Mouse (Mus musculus) embryonic stem cell, embryonic (primary cell): ENCODE data around the gene Pip4k2a.

Source experiments
- CTCF ChIA-PET, 4 experiments: fragments of 300-600 bp in 2 of 4; fragments of 350-600 bp in 2 of 4; sonication (Branson Sonifier 250); formaldehyde crosslinking; loops; one replicate each; lab custom pipeline; 2022; ENCODE audit warnings: inconsistent platforms in 2 of 4; lab: Charles Lee
- POLR2A ChIA-PET, 4 experiments: fragments of 300-600 bp in 2 of 4; fragments of 350-600 bp in 2 of 4; sonication (Branson Sonifier 250); formaldehyde crosslinking; loops; one replicate each; lab custom pipeline; 2022; ENCODE audit warnings: antibody characterized with exemption in 4 of 4, inconsistent platforms in 1 of 4; lab: Charles Lee

Gene Pip4k2a

DNA sequence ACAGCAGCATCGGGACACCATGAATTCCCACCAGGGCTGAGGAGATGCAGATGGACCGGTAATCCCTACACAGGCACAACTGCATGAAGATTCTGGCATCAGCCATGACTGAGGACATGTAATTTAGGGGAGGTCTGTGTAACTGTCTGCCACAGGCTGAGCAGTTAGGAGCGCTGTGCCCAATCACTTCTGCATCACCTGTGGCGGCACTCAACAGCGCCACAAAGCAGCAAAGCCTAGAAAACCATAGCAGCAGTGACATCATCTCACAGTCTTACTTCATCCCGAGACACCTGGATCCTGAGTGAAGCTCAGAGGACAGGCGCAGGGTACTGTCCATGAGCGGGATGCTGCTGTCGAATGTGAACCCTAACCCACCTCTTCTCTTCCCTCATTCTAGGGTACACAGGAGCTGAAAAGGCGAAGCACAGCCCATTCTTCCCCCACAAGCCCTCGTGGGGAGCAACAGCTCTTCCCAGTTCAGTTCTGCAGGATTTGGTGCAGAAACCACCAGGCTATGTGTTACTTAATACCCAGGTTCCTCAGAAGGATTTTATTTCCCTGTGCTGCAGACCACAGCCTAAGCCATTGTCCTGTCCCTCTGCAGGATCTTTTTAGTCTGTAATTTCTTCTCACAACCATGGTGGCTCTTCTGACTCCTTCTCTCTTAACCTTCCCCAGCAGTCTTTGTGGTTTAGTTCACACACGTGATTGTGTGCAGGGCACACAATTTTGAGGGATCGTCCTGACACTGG, 34.5 kb downstream of the Pip4k2a start:
- POLR2A ChIA-PET: interaction anchor here in 1 of 4 experiments (0.9 to 1.2 kb wide), 3 partner anchors 16 to 43 kb away, joined by 3 to 4 read pairs (median 3); no protein-coding TSS in a partner anchor
- CTCF ChIA-PET: interaction anchor here in 1 of 4 experiments (0.7 kb wide), 1 partner anchor 90 kb away, joined by 3 read pairs; no protein-coding TSS in a partner anchor

DNA sequence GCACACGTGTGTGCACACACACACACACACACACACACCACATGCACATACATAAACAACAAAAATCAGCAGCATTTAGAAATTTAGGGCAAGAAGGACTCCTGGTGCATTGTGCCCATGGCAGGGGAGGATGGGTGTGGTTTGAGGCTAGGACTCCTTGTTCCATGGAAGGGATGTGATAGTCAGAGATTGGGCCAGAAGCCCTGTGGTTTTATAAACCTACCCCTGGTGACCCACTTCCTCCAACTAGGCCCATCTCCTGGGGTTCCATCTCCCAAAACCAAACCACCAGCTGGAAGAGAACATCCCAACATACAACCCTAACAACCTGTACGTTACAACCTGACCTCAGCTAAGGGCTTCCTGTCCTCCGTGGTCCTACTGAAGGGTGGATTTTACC, 35.4 kb downstream of the Pip4k2a start:
- CTCF ChIA-PET: no interaction called here
- POLR2A ChIA-PET: interaction anchor here in 1 of 4 experiments (1.2 kb wide), 1 partner anchor 32 kb away, joined by 3 read pairs; no protein-coding TSS in a partner anchor

DNA sequence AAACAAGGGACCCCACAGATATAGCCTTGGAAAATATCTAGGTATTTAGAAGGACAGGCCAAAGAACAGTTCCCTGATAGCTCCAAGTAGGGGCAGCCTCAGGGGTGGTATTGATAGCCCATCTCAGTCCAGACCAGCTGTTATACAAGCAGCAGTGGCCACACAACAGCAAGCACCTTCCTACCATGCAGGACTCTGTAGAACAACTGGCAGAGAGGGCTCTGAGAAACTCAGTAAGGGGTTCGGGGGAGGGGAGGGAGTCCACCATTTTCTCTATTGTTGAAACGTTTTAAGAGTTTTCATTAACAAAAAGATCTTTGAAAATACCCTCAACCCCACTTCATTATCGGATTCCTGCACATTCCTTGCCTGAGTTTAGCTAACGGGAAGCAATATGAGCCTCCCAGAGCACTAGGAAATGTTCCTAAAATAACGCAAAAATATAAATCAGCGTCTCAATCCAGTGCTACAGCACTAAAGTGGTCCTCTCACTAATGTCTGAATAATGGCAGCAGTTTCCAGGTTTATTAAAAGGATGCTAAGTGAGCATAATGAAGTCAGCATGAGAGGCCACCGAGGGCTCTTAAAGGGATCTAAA, 37.5 kb downstream of the Pip4k2a start:
- CTCF ChIA-PET: no interaction called here
- POLR2A ChIA-PET: interaction anchor here in 1 of 4 experiments (0.6 kb wide), 1 partner anchor 97 kb away, joined by 4 read pairs; no protein-coding TSS in a partner anchor

DNA sequence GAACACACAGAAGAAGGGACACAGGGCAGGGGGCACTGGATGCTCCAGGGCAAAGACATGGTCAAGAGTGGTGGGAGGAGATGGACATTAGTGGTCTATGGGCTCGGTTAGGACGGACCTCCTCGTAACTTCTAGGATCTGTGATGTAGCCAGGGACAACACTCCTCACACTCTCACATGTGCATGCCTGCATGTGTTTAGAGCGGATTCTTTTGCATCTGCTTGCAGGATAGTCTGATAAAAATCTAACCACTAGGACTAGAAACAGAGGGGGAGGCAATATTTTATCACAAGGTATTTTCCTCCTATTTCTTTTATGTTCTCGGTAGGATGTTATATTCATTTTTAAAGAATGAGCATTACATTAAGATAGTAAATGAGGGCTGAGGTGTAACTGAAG, 38.4 kb downstream of the Pip4k2a start:
- CTCF ChIA-PET: no interaction called here

DNA sequence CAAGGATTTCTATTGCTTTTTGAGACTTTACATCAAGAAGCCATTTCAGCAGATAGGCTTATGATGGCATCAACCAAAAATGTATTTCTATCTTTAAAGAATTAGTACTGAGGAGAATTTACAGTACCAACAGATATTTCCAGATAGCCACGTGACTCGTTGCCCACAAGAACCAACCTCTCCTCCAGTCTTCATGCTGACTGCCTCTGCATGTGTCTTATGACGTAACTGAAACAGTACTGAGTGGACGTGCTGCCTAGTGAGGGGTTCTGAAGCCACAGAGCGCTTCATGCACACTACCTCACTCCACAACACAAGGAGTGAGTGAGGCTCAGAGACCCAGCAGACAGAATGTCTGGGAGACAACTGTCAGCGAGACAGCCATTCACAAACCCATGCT, 38.9 kb downstream of the Pip4k2a start:
- CTCF ChIA-PET: no interaction called here
- POLR2A ChIA-PET: no interaction called here

More for the DNA sequence above, 38.4 kb downstream of the Pip4k2a start:
- POLR2A ChIA-PET: no interaction called here

DNA sequence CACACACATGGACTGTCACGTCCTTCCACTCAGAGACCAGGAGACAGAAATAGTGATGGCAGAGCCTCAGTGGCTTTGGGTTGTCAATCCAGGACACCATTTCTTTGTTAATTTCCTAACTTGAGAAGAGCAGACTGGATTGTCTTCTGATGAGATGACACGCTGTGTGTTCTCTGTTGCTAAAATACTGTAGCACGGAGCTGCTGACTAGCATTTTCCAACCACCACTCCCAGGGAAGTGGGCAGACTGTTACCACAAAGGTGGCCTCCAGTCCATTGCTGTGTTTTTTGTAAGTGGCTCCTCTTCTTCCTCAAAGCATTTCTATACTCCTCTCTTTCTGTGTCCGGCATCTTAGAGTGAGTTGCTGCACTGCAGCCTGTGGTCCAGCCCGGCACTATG, 39.4 kb downstream of the Pip4k2a start:
- ChIA-PET CTCF (no interaction called here), POLR2A (no interaction called here)

DNA sequence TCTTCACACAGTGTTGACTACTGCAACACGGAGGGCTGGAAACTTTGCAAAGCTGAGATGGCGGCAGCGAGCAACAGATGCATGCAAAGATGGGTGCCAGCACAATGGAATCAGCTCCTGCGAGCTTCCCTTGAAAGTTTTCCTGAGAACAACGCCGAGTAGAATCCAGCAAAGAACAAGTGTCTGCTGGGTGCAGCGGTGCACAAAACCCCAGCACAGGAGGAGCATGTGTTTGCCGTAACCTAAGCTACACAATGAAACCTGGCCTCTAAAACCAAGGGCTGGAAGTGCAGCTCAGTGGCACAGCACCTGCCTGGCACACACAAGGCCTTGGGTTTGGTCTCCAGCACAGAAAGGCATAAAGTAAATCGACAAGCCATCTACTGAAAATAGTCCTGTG, 39.9 kb downstream of the Pip4k2a start:
- POLR2A ChIA-PET: interaction anchor here in 1 of 4 experiments (0.7 to 1.2 kb wide), 3 partner anchors 39 to 43 kb away, joined by 3 to 8 read pairs (median 5); no protein-coding TSS in a partner anchor
- CTCF ChIA-PET: interaction anchor here in 1 of 4 experiments (0.6 kb wide), 1 partner anchor 21 kb away, joined by 6 read pairs; no protein-coding TSS in a partner anchor

DNA sequence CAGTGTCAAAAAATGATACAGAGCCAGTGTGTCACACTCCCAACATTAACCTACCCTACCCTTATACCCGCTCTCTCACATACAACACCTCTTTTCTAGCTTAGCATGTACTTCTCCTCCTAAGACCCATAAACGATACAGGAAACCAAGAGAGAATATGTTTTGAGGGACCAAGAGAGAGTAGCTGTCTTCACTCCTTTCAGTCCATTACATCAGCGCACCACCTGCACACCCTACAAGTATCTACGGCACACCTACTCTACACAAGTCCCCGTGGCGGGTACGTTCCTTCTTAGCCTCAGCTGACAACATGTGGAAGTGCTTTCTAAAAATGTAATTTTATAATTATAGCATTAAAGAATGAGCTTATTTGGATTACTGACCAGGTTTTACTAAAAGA, 40.5 kb downstream of the Pip4k2a start:
- ChIA-PET CTCF (interaction anchor here in 2 of 4 experiments (0.6 kb wide), 2 partner anchors 9 to 22 kb away, joined by 3 to 6 read pairs; no protein-coding TSS in a partner anchor), POLR2A (interaction anchor here in 1 of 4 experiments (0.6 to 1.2 kb wide), 6 partner anchors 9 to 324 kb away, joined by 3 to 8 read pairs (median 4); no protein-coding TSS in a partner anchor)

DNA sequence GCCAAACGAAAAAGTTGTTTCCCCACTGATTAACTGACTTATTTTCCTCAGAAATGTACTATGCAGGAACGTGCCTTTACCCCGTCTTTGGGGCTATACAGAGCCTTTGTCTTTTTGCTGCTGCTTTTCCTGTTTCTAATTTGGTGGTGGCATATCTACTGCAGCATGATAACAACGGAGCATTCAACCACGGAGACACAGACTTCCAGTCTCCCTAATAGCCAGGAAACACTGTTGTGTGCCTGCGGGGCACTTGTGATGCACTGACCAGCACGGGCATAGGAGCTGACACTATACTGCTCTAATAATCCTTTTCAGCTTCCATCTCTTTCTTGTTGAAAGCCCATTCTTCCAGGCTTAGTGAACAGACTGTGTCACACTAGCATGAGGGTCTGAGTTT, 41.0 kb downstream of the Pip4k2a start:
- ChIA-PET CTCF (interaction anchor here in 1 of 4 experiments (0.6 kb wide), 1 partner anchor 9 kb away, joined by 3 read pairs; no protein-coding TSS in a partner anchor), POLR2A (interaction anchor here in 2 of 4 experiments (0.8 to 1.2 kb wide), 5 partner anchors 10 to 42 kb away, joined by 3 to 8 read pairs (median 4); no protein-coding TSS in a partner anchor)

DNA sequence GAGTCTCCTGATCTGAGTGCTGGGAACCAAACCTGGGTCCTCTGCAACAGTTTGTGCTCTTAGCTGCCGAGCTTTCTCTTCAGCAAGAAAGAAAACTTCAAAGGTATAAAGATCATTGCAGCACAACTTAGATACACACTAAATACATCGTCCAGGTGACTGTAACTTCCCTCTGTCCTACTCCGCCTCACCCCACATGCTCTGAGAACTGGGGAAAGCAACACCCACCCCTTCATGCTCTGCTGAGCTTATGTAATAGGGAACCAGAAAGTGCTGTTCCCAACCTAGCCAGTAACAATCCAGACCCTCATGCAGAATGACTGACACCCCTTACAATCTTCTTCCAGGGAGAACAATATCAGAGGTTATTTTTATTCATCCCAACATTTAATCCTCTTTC, 41.5 kb downstream of the Pip4k2a start:
- ChIA-PET CTCF (no interaction called here), POLR2A (interaction anchor here in 2 of 4 experiments (0.9 to 1.1 kb wide), 3 partner anchors 9 to 21 kb away, joined by 3 to 4 read pairs (median 4); no protein-coding TSS in a partner anchor)

DNA sequence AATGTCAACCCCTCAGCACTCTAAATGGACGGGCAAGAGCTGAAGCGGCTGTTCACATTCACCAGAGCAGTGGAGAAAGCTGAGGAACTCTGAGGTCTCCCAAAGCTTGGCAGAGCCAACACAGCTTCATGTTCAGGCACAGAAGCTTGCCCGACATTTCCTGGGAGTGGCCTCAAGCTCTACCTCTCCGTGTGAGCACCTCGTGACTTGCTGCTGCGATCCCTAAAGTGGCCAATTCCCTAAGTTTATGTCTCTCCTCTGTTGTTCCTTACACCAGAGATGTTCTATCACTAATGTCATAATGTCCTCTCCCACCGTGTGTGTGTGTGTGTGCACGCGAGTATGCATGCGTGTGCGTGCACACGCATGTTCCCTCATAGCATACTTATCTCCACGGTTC, 42.3 kb downstream of the Pip4k2a start:
- CTCF ChIA-PET: interaction anchor here in 1 of 4 experiments (0.6 kb wide), 1 partner anchor 12 kb away, joined by 7 read pairs; no protein-coding TSS in a partner anchor
- POLR2A ChIA-PET: interaction anchor here in 2 of 4 experiments (0.9 to 1.9 kb wide), 4 partner anchors 9 to 21 kb away, joined by 4 to 5 read pairs (median 4); no protein-coding TSS in a partner anchor

DNA sequence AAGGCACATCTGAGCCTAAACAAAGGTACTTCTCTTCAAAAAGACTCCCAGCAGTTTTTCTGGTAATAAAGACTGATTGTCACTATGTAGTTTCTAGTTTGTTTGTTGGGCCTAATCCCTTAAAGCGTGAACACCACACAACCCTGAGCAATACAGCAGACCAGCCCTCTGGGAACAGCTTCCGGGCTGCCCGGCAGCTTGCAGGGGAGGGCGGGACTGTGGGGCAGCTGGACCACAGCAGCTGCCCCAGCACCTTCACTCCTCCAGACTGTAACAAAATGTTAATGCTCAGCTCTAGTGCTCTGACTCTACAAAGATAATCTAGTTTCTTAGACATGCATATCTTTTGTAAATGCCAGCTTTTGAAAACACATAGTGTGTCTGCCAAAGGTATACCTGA, 42.9 kb downstream of the Pip4k2a start:
- CTCF ChIA-PET: interaction anchor here in 1 of 4 experiments (0.6 kb wide), 1 partner anchor 11 kb away, joined by 7 read pairs; no protein-coding TSS in a partner anchor
- POLR2A ChIA-PET: interaction anchor here in 2 of 4 experiments (0.9 to 1.9 kb wide), 3 partner anchors 9 to 22 kb away, joined by 4 to 5 read pairs (median 4); no protein-coding TSS in a partner anchor

DNA sequence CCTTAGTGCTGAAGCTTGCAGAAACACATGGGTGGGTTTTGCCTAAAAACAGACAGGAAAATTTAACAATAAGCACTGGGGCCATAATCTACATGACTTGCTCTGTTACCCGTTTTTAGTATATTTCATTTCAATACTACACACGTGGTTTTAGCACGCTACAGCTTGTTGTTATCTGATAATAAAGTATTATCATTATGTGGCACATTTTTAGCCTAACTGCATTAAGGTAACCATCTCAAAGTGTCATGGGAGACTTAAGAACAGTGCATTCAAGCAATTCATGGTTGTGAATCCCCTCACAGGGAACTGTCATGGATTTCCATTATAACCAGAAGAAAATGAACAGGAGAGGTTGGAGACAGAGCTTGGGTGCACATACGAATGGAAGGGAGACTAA, 43.5 kb downstream of the Pip4k2a start:
- CTCF ChIA-PET: no interaction called here
- POLR2A ChIA-PET: interaction anchor here in 2 of 4 experiments (1.7 to 1.9 kb wide), 2 partner anchors 8 to 20 kb away, joined by 4 to 5 read pairs; no protein-coding TSS in a partner anchor

DNA sequence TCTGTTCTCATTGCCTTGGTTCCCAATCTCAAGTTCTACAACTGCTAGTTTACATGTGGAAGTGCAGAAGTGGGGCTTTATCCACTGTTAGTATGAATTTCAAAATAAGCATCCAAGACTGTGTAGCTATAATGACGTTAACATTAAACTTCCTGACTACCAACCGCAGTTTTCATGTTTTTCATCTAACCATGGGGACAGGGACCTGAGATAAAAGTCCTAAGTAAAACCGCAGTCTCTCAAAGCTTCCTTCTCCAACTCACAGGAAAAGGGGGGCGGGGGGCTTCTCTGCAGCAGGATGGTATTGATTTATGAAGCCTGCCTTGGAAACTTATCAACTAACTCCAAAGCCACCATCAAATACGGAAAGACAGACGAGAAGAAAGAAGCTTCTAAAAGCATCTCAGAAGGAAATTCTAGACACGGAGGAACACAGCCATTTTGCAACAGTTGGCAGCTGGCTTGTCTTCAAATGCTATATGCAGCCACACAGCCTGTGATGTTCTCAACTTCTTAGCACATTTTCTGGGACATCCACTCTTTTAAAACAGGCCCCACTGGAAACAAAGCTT, 45.7 kb downstream of the Pip4k2a start:
- ChIA-PET CTCF (no interaction called here), POLR2A (interaction anchor here in 1 of 4 experiments (0.6 kb wide), 1 partner anchor 544 kb away, joined by 3 read pairs; no protein-coding TSS in a partner anchor)

DNA sequence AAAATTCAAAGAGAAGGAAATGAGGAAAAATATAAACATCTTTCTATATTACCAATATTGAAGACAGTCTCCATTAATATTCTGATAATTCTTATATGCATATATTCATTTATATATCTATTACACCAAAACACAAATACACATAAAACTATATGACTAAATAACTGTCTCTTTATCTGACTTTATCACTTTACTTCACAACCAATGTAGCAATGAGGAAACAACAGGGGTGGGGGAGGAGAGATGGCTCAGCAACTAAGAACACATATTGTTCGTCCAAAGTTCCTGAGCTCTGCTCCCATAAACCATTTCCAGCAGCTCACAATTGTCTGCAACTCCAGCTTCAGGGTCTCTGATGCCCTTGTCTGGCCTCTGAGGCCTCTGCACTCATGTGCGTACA, 47.2 kb downstream of the Pip4k2a start:
- ChIA-PET POLR2A (interaction anchor here in 1 of 4 experiments (0.6 to 0.8 kb wide), 2 partner anchors 99 to 394 kb away, joined by 3 to 6 read pairs; no protein-coding TSS in a partner anchor), CTCF (no interaction called here)

DNA sequence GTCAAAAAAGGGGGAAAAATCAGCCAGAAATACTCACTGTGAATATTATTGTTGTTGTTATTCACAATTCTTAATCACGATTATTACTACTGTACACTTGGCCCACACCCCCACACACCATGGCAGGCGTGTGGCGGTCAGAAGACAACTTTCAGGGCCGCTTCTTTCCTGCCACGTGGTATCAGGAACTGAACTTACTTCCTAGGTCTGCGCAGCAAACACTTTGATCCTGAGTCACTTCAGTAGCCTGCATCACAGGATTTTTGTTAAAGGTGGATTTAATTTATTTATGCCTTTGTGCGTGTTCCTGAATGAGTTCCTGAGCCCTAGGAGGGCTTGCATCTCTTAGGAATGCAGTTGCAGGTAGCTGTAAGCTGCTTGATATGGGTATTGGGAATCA, 49.2 kb downstream of the Pip4k2a start:
- POLR2A ChIA-PET: interaction anchor here in 2 of 4 experiments (0.6 to 1.4 kb wide), 2 partner anchors 14 to 622 kb away, joined by 3 read pairs; no protein-coding TSS in a partner anchor
- CTCF ChIA-PET: no interaction called here

DNA sequence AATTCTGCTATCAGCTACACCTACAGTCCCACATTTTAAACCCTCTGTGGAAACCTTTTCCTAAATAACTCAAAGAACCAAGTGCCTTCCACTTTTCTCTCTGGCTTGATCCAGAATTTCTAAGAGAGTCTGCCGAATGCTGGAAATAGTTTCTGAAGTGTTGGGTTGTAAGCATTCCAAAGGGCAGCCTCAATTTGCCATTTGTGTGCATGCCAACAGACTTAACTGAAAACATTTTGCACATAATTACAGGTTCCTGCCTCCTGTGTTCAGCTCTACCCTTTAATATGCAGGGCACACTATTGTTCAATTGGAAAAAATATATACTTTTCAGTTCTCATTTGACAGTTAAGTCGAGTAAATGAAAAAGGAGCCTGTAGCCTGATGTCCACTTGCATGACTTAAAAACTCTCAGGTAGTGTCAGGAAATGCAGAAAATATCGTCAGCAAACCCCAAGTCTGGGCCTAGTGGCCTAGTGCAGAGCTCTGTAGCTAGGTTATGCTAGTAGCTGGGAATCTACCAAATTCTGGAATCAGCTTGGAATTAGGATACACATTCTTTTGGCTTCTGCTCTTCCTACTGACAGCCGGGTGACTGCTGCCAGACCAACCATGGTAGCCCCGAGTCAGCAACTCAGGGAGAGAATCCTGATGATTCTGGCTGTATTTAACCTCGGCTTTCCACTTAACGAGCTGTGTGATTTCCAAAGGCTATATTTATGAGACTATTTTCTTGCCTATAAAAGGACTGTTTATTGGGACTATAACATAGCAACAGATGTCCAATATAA, 50.1 kb downstream of the Pip4k2a start:
- ChIA-PET CTCF (no interaction called here), POLR2A (interaction anchor here in 2 of 4 experiments (0.6 to 1.4 kb wide), 4 partner anchors 9 to 621 kb away, joined by 3 to 4 read pairs (median 3); no protein-coding TSS in a partner anchor)
